Mouse (Mus musculus): ENCODE measurements around the gene Ahcyl1. TPM values are rescaled to one million over a fixed set of nuclear protein-coding genes. Genes with fewer than 3 reads are reported as not detected.

Ahcyl1 gene
- total RNA-seq, 2 experiments from 2014 or later: 305 to 328 TPM

- DNase-seq (ENCODE audit: low spot score in 2 of 2): no peak
These were observed 8.0 kb upstream of the Ahcyl1 start for GRCm38 (mm10) chr3:107704371-107704705.

DNA sequence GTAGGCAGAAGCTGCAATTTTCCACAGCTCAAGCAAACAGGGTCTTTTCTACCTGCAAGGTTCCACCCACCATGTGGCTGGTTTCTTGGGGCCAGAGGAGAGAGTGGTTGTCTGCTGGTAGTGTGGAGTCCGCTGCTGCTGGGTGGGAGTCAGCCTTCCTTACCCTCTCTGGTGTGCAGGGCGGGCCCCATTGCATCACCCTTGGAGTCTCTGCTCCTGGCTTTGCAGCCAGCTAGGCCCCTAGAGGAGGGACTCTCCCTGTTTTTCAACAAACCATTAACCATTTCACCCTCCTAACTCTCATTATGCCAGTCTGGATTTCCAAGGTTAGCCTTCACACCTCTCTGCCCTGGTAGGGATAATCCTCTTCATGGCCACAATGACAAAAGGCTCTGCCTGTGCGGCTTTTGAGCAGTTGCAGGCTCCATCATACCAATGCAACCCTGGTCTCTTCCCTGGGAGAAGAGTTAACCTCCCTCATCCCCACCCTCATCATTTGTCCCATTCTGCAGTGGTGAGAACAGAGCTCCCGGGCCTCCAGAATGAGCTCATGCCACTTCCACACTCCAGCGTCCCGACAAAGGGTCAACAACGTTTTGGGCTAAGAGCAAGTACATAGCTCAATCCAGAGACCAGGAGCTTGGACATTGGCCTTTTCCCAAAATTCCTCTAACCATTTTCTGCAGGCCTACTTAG is 7.5 kb upstream of the Ahcyl1 start:
- no peak for DNase-seq (ENCODE audit: low spot score in 2 of 2)

DNA sequence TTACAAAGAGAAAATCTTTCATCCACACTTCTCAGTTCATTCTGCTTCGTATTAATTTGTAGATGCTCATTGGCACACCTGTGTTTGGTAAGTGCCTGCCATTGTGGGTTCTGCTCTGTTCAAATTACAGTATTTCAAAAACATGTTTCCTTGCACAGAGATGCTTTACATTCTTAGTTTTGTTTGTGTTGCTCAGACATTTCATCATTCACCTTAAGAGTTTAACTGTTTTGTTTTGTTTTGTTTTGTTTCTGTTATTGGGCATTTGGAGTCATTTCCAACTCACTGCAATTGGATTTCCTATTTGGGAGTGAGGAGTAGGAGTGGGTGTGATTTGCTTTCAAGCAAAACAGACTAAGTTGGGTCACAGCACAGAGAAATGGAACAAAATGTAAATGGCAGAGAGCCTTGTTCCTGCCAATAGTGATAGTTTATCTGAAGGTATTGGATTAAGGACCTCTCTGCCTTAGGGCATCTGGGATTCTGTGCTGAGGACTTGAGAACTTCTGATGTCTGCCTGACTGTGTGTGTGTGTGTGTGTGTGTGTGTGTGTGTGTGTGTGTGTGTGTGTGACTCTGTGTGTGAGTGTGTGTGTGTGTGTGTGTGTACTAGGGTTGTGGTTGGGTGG is 5.5 kb upstream of the Ahcyl1 start:
- no peak for DNase-seq (ENCODE audit: low spot score in 2 of 2)

GRCm38 (mm10) chr3:107700625-107701024 is 4.3 kb upstream of the Ahcyl1 start:
- DNase-seq (ENCODE audit: low spot score in 2 of 2): no peak

DNA sequence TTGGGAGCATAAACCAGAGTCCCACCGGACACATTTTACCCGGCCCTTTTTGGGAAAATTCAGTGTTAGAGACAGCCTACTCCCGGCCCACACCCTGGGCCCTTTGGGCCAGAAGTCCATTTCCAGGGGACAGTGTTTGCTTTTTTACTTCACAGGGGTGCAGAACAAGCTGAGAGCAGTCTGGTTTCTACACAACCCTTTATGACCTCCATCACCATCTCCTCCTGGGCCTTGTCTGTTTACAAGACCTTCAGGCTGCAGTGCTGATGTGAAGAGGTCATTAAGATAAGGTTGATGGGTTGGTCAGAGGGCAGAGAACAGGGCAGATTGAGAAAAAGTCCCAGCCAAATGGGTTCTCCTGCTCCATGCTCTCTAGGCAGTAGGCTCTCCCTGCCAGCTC is 550 bp upstream of the Ahcyl1 start:
- DNase-seq (ENCODE audit: low spot score in 2 of 2): no peak

GRCm38 (mm10) chr3:107695219-107695947 is 977 bp downstream of the Ahcyl1 start:
- no peak for DNase-seq (ENCODE audit: low spot score in 2 of 2)

GRCm38 (mm10) chr3:107694256-107694900 is 2.0 kb downstream of the Ahcyl1 start:
- no peak for DNase-seq (ENCODE audit: low spot score in 2 of 2)

GRCm38 (mm10) chr3:107690366-107690765 is 6.0 kb downstream of the Ahcyl1 start:
- no peak for DNase-seq (ENCODE audit: low spot score in 2 of 2)

DNA sequence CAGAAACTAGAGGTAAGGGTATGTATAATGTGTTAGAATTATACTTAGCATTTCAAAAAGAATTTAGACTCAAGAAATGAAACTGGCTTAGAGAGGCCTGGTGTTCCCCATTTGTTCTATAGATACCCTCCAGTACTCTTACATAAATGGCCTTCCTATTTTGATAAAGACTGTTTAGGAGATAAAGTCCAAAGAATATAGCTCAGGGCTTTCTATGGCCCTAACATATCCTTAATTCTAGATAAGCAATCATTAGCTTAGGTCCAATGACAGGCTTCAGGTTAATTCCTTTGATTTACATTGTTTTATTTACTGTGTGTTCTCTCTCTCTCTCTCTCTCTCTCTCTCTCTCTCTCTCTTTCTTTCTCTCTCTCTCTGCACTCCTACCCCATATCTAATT is 7.1 kb downstream of the Ahcyl1 start:
- no peak for DNase-seq (ENCODE audit: low spot score in 2 of 2)

DNA sequence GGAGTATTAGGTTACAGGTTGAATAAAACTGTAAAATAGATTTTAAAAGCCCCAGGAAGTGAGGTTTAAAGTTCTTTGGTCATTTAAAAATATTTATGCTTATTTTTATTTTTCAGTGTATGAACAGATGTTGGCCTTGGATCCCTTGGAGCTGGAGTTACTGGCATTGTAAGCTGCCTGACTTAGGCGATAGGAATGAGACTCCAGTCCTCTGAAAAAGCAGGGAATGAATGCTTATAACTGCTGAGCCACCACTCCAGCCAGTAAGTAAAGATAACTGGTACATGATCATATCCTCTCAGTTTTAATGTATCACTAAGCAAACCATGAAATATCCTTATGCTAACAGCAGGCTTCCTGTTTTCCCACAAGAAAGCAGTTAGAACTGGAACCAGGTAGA is 8.1 kb downstream of the Ahcyl1 start:
- no peak for DNase-seq (ENCODE audit: low spot score in 2 of 2)

DNA sequence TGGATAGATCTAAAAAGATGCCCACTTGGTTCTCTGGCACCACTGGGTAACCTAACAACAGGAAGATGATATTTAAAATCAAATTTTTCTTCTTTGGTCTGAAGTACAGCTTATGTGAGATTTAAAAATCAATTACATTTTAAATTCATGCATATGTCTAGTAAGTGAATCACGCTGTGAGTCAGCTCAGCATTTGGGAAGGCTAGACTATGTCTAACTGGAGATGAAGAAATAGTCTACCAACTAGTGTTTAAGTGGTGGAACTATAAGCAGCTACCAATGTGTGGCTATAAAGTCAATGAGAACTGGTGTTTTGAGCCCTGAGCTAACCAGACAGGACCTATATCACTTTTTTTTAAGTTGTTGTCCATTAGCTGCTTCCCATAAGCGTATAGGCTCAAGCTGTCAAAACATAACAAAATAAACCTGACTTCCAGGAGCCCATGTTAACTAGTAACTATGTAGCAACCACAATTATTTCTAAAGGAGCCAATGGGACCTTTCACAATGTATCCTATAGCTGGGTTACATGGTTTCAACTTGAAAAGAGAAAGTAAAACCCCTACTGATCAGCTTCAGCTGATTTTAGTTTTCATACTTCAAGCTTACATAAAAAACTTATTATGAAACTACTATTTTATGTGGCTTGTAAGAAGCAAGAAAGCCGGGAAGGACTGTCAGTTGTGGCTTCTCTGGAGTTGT is 9.9 kb downstream of the Ahcyl1 start:
- DNase-seq (ENCODE audit: low spot score in 2 of 2): no peak

DNA sequence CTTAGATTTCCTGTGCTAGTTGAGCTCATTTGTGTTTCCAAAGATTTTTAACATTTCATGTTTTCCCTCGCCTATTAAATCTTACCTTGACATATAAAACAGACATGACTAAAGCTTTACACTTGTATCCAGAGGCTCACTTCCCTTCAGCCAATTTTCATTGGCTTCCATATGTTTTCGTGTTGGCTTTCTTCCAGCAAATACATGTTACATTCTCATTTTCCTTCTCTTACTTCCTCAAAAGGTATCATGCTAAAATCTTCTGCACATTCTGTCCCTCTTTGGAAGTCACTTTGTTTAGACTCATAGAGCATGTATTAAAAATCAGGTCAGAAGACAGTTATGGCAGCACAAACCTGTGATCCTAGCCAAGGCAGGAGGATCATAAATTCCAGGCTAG is 10.7 kb downstream of the Ahcyl1 start:
- DNase-seq (ENCODE audit: low spot score in 2 of 2): no peak

DNA sequence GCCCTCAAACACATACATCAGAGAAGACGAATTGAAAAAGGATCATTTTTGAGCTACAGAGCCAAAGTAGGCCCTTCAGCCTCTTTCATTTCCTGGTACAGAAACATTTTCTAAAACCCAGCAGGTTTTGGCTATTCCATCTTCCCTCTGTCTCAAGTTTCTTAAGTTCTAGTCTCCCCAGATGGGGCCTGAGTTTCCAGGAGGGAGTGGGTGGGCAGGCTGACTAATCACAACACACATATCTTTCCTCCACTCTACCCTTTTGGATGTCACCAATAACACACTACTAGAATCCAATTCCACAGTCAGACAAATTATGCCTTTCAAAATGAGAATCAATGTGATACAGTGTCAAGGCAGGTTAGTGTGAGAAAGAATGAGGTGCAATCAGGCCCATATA is 12.8 kb downstream of the Ahcyl1 start:
- DNase-seq (ENCODE audit: low spot score in 2 of 2): peak in 1 of 2 experiments; percentile 31

DNA sequence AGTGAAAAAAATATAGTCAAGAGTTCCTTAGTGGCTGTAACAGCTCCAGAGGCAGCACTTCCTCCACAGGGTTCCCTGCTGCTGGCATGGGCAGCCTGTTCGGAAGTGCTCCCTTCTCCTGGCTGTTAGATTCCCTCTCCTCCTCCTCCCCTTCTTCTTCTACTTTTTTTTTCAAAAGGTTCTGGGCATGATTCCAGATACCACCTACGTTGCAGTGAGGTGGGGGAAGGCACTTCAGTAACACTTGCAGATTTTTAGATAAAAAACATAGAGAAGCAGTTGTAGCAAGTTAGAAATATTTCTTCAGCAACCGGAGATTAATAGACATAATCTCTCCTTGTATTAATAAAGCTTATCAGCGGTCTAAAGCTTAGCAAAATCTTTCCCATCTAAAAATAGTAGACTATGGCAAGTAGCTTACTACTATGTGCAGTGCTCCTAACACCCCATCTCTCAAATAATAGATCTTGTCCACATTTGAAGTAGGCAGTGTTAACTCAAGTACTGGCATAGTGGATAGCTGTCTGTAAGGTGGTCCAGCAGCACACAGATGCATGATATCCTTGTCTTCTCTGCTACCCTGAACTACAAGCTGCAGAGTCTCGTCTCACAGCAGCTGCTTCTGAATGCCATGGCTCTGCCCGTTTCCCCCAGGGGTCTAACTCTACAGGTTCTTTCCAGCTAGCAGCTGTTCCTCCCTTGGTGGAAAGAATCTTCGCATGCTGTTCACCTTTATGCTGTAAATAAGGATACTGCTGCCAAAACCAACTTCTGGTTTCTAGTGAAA is 15.4 kb downstream of the Ahcyl1 start:
- DNase-seq (ENCODE audit: low spot score in 2 of 2): peak; percentile 70 to 80

DNA sequence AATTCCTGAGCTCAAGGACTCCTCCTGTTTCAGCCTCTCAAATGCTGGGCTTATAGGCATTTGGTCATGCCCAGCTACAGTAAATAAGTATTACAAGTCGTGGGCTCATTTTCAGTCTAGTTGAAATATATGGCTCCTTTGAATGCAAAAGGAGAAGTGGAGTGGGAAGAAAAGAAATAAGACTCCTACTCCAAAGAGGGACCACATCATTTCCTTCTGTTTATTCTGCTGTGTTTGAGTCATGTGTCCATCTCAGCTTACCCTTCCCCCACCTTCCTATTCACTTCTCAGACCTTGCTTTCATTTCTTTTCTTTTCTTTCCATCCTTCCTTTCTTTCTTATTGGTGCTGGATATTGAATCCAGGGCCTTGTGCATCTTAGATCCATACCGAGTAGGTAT is 24.9 kb downstream of the Ahcyl1 start:
- DNase-seq (ENCODE audit: low spot score in 2 of 2): no peak

DNA sequence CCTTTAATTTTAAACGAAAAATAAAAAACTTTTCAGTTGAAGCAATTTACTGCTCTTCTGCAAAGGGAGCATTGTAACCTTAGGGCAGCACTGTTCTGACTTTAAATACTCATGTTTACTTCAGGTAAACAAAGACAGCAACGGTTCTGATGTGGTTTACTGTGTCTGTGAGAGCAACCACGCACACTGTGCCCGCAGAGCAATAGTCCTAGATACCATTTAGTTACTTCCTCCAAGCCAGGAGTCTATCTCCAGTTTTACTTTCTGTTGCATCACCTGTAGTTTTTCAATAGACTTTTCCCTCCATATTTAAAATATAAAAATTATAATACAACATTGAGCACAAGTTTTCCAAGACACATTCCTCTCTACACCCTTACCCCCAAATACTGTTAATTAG is 25.9 kb downstream of the Ahcyl1 start:
- DNase-seq (ENCODE audit: low spot score in 2 of 2): no peak

GRCm38 (mm10) chr3:107668786-107669185 is 27.6 kb downstream of the Ahcyl1 start:
- no peak for DNase-seq (ENCODE audit: low spot score in 2 of 2)

GRCm38 (mm10) chr3:107667426-107667825 is 28.9 kb downstream of the Ahcyl1 start:
- DNase-seq (ENCODE audit: low spot score in 2 of 2): no peak

DNA sequence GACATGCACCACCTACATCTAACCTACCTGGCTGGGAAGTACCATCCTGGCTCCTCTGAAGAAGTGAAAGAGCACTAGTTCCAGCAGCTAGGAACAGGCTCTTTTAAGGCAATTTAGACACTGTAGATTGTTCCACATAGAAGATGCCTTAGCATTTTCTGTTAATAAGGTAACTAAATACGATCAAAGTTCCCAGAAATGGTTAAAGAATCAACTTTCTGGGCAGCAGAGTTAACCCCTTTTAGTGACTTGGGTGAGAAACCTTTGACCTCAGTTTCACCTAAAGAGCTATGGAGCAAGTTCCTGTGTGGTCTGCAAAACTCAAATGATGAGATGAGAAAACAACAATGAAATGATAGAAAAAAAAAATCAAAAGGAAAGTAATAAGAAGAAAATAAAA is 31.7 kb downstream of the Ahcyl1 start:
- DNase-seq (ENCODE audit: low spot score in 2 of 2): no peak

DNA sequence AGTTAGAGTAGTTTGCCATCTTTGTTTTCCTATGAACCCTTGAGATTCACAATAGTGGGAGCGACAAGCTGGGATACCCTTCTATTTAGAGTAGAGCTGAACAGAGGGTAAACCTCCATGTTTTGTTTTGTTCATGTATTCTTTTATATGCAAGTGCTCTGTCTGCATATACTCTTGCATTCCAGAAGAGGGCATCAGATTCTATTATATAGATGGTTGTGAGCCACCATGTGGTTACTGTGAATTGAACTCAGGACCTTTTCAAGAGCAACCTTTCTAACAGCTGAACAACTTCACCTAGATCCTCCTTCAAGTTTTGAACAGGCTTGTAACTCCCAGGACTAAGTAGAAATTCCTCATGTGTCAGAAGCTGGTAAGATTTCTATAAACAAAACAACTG is 37.4 kb downstream of the Ahcyl1 start:
- DNase-seq (ENCODE audit: low spot score in 2 of 2): no peak

- no peak for DNase-seq (ENCODE audit: low spot score in 2 of 2)
These were observed 39.5 kb downstream of the Ahcyl1 start for GRCm38 (mm10) chr3:107656888-107657287.

Measured in left cerebral cortex, adult 18-20 months (tissue).